Mouse (Mus musculus) ovary, postnatal 36 days (tissue): ENCODE data around the gene Saysd1.
A peak's percentile ranks its signal among the peaks of the same experiment; 100 is the strongest.

Experiments used
- DNase-seq: peaks from one replicate; pipeline ENCODE4 v3.0.0; 2022; ENCODE audit warnings: low spot score, mixed read lengths

Gene Saysd1

GRCm38 (mm10) chr14:20162686-20163085 lies 24.4 kb upstream of the Saysd1 start:
- no peak for DNase-seq

GRCm38 (mm10) chr14:20158727-20159681 lies 20.7 kb upstream of the Saysd1 start:
- DNase-seq, result no peak

DNA sequence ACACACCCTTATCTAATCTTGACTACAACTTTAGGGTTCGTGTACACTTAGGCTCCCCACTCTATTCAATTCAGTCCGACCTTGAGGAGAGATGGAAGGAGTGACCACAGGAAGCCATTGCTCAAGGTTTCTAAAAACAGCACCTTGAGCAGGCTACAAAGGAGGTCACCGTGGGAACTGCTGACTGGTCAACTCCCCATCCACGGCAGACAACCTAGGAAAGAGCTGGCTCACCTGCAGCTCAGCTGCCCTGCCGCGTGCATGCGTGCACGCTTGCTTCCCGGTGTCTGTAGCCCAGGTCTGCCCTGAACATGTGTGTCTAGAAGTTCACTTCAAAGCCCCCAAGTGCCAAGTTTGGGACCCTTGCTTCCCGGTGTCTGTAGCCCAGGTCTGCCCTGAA lies 19.3 kb upstream of the Saysd1 start:
- no peak for DNase-seq

DNA sequence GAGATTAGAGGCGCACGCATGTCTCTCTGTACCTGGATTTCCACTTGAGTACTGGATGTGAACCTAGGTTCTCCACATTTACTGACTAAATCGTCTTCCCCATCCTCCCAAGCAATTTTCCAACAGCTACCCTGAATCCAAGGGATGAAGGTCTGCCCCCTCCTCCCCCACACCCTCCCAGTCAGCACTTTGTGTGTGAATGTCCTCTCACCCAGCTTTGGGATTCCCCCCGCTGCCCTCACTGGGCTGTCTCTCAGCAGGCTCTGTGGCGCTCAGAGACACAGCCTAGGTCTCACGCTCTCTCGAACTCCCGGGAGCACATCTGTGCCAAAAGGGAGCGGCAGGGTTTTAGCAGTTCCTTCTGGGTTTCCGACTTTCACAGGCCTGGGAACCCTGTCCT lies 17.4 kb upstream of the Saysd1 start:
- DNase-seq, result no peak

GRCm38 (mm10) chr14:20154937-20155336 lies 16.6 kb upstream of the Saysd1 start:
- no peak for DNase-seq

DNA sequence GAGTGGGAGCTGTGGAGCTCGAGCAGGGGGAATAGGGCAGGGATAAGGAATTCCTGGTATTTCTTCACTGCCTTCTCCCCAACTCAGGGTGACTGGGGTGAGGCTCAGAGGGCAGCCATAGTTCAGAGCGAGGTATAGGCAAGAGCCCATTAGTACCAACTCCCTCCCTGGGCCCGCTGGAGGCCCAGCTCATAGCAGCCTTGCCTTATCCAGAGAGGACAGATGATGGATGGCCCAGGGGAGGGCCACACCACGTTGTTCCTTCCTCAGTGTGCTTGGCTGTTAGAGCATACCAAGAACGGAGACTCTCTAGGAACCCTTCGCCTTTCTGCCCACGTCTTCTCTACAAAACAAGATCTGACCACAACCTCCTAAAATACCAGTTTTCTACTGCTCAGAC lies 15.9 kb upstream of the Saysd1 start:
- no peak for DNase-seq

- DNase-seq, result no peak
Measured at GRCm38 (mm10) chr14:20149127-20150080, 11.1 kb upstream of the Saysd1 start.

- no peak for DNase-seq
Measured at GRCm38 (mm10) chr14:20148514-20148913, 10.2 kb upstream of the Saysd1 start.

- DNase-seq, result no peak
Measured at GRCm38 (mm10) chr14:20147854-20148253, 9.5 kb upstream of the Saysd1 start.

DNA sequence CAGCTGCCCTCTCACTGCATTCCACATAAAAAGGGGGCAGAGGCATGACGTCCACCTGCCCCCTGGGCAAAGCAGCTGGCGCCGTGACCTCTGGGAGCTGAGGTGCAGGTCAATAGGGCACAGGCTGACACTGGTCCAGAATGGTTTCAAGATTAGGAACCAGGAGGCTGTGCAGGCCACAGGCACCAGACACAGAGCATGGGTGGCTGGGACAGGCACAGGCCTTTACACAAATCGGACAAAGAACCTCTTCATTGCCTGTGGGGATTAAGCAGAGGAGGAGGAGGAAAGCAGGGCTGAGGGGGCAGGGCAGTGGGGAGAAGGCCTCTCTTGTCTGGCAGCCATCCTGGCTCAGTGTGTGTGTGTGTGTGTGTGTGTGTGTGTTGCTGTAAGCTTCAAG lies 5.8 kb upstream of the Saysd1 start:
- DNase-seq, result no peak

- no peak for DNase-seq
Measured at GRCm38 (mm10) chr14:20134965-20135671, 3.2 kb downstream of the Saysd1 start.

GRCm38 (mm10) chr14:20128162-20128561 lies 10.2 kb downstream of the Saysd1 start:
- DNase-seq, result no peak

- DNase-seq, result no peak
Measured at GRCm38 (mm10) chr14:20127406-20128087, 10.8 kb downstream of the Saysd1 start.

DNA sequence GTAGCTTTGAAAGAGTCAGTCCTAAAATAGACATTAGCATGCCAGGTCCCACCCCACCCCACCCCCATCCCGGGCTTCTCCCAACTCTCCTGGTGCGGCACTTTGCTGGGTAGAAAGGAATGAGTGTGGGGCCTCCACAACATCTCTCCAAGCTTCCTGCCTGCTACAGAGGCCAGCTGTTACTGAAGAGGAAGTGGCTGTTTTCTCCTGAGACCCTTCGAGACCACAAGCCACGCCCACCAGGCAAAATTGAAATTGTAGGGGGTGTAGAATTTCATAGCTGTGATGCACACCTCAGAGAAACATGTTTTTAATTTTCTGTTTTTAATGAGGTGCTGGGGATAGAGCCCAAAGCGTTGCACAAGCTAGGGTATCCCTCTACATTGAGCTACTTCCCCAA lies 17.5 kb downstream of the Saysd1 start:
- no peak for DNase-seq

GRCm38 (mm10) chr14:20120012-20120411 lies 18.3 kb downstream of the Saysd1 start:
- no peak for DNase-seq

DNA sequence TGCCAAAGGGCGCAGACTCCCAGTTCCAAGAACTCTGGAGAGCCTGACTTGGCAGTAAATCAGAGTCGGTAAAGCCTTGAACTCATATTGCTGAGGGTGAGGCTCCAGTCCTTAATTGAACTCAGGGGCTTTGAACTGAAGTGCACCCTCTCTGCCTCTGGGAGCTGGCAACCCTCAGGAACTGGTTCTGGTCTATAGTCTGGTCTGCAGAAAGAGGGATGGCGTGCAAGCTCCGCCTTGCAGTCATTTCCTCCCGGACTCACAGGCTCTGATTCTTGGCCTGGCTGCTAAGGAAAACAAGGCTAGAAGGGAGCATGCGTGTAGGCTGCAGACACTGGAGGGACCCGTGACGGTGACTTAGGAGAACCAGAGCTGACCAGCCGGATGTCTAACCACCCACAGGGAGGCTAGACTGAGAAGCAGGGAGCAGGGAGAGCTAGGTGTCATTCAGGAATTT lies 22.2 kb downstream of the Saysd1 start:
- DNase-seq, result no peak

DNA sequence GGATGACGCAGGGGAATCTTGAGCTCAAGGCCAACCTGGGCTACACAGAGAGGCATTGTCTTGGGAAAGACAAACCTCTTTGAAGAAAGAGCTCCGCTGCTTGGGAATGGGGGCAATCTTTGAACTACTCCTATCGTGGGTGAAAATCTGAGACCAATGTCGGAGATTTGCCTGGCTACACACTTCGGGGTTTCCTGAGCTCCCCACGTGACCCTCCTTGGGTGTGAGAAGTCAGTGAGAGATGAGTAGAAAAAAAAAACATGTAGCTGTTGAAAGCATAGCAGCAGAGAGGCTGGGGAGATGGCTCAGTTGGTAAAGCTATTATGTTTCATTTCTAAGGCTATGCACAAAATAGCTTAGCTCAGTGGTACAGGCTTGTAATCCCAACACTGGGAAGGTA lies 23.4 kb downstream of the Saysd1 start:
- no peak for DNase-seq

- DNase-seq, result peak; percentile 86
Measured at GRCm38 (mm10) chr14:20113964-20114363, 24.4 kb downstream of the Saysd1 start.

- DNase-seq, result no peak
Measured at GRCm38 (mm10) chr14:20113189-20113961, 25.0 kb downstream of the Saysd1 start.

- no peak for DNase-seq
Measured at GRCm38 (mm10) chr14:20112218-20112617, 26.1 kb downstream of the Saysd1 start.

- DNase-seq, result no peak
Measured at GRCm38 (mm10) chr14:20110945-20111344, 27.4 kb downstream of the Saysd1 start.
